Mouse (Mus musculus): ENCODE data around the gene Zfp811.

DNA sequence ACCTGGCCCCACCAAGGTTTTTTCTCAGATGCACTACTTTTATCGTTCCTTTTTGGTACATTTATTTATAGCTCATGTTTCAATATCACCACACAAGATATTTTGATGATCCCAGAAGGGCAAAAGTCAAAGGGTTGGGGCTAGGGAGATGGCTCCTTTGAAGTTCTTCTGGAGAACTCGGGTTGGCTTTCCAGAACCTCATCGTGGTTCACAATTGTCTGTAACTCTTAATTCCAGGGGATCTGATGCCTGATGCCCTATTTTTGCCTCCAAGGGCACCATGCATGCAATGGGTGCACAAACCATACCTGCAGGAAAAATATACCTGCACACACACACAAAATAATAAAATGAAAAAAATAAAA is 20.7 kb upstream of the Zfp811 start:
- TF ChIP-seq CTCF (conservative IDR thresholded peaks at IDR 0.05; ENCODE audit: low read length) (no peak), POU5F1 (IDR thresholded peaks at IDR 0.05; ENCODE audit: borderline replicate concordance, low read length) (no peak), NANOG (IDR thresholded peaks at IDR 0.05; ENCODE audit: borderline replicate concordance, low read length) (no peak)

All from E14TG2a.4 (cell line).